Mouse (Mus musculus) heart, adult 9 months (tissue): ENCODE results near the gene Grin2a.

Experiments used
- DNase-seq, 2 experiments: peaks; one replicate each; pipeline ENCODE4 v3.0.0; 2022; ENCODE audit warnings: low spot score in 2 of 2

The Grin2a gene

GRCm38 (mm10) chr16:9994951-9995813 is at the start of gene Grin2a:
Gene Grin2a (minus strand): TSS chr16:9995560.
- DNase-seq = no peak

DNA sequence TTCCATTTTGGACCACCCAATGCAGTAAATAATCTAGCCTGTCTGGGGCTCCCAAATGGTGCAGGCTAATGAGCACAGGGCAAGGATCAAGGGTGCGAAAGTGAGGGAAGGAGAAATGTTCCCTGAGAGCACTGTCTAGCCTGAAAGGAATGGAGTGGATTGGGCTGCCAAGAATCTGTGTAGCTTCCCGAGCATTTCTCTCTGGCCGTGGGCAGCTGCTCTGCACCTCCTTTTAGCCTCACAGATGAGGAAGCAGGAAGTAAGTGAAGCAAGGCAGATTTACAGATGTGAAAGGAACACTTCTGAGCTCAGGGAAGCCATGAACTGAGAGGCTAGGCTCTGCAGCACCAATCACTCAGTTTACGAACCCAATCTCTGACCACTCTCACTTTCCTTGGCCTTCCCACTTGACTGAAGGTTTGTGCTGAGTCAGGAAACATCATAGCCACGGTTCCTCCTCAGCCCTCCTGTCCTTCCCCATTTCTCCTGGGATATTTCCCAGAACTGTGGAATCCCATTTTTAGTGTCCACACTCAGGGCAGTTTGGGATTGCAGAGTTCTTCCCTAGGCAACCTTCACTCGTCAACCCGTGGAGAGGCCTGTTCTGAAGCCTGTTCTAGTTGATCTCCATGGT is 40.3 kb upstream of the Grin2a start:
- no peak for DNase-seq

DNA sequence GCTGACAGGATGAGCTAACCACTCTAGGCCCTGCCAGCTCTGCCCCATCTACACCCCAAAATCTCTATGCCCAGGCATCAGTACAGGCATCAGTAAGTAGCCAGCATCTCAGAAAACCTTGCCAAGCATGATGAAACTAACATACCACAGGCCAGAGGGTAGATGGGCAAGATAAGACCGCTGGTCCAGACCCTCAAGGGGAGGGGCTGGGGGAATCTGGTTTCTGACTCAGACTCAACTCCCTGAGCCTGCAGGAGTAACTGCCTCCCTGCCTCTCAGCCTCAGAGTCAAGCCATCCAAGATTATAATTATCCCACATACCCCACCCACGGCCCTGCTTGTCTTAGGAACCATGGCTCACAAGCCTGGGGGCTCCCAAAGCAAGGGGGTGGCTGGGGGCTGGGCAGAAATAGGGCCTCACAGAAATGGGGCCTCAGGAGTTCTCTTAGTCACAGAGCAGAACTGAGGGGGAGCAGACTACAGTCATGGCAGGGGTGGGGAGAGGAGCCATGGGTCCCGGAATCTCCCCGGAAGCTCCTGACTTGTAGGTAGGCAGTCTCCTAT is 38.1 kb upstream of the Grin2a start:
- DNase-seq = no peak

DNA sequence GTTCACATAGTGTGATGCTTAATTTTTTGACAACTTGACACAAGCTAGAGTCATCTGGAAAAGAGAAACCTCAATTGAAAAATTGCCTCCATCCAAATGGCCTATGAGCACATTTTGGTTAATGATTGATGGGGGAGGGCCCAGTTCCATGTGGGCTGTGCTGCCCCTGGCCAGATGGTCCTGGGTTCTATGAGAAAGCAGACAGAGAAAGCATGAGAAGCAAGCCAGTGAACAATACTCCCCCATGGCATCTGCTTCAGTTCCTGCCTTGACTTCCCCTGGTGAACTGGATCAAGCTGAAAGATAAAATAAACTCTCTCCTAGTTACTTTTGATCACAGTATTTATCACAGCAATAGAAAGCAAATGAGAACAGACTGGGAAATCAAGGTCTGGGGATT is 36.5 kb upstream of the Grin2a start:
- no peak for DNase-seq

- no peak for DNase-seq
Measured at GRCm38 (mm10) chr16:10026741-10027140, 31.4 kb upstream of the Grin2a start.

DNA sequence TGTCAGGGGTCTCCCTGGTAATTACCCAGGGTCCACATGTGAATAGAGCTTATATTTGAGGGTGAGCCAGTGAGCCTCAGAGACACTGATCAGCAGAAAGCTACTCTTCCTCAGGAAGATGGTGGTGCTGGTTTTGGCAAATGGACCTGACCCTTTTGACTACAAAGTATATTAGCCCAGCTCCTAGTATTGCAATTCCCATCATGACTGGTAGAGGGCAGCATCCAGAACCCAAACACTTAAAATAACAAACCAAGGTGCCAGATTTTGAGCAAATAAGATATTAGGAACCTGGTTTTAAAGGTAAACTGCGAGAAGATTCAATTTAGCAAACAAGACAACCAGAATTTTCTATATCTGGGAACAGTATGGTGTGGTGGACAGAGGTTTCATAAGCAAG is 14.4 kb upstream of the Grin2a start:
- no peak for DNase-seq

DNA sequence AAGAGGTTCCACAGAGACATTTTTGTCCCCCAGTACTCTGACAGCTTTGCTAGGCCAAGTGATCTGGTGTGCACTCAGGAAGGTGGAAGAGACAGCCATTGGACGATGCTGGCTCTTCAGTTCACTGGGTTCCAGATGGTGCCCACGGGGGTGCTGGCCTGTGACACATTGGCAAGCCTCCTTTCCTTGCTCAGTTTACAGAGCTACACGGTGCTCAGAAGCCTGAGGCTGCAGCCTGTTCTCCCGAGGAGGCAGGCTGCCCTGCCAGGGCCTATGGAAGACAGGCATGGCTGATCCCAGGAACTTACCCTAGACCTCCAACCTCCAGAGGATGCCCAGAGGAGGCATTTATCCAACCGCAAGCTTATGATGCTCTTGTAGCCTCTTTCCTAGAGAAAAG is 10.2 kb upstream of the Grin2a start:
- no peak for DNase-seq

DNA sequence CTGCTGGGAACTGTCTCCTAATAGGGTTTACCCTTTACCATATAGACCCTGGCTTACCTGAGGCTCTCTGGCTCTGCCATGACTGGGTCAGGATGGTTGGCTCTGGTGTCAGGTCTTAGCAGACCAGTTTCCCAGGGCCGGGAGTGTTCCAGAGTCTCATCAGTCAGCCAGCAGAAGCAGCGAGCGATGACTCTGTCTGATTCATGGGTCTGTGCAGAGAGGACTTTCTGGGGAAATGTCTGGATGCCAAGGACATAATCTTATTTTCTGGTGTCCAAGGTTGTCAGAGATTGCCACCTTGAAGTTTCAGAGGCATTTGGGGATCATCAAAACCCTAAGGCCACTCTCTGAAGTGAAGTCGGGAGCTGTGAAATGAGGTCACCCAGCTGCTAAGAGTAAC is 8.7 kb upstream of the Grin2a start:
- DNase-seq = no peak

- DNase-seq = no peak
Measured at GRCm38 (mm10) chr16:10003001-10003400, 7.6 kb upstream of the Grin2a start.

DNA sequence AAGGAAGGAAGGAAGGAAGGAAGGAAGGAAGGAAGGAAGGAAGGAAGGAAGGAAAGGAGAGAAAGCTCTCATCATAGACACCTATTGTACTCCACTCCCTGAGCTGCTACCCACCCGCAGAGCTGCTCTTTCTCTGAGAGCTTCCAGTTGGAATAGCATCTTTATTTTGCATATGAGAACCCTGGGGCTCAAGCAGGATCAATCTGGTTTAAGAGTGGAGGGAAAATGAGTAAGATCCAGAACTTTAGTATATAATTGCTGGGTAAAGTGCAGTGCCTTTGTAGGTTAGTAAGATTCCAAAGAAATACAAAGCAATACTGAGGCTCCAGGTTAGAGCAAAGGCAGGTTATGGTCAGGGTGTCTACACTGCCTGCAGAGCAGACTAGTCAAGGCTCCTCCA is 6.2 kb upstream of the Grin2a start:
- no peak for DNase-seq

DNA sequence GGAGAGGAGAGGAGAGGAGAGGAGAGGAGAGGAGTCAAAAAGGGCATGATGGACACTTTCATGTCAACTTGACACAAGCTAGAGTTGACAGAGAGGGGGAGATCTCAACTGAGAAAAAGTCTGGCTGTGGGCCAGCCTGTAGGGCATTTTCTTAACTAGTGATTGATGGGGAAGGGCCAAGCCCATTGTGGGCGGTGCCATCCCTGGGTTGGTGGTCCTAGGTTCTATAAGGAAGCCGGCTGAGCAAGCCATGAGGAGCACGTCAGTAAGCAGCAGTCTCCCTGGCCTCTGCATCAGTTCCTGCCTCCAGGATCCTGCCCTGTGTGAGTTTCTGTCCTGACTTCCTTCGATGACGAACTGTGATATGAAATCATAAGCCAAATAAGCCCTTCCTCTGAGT is 4.6 kb upstream of the Grin2a start:
- no peak for DNase-seq

- DNase-seq = no peak
Measured at GRCm38 (mm10) chr16:9997931-9998330, 2.6 kb upstream of the Grin2a start.

DNA sequence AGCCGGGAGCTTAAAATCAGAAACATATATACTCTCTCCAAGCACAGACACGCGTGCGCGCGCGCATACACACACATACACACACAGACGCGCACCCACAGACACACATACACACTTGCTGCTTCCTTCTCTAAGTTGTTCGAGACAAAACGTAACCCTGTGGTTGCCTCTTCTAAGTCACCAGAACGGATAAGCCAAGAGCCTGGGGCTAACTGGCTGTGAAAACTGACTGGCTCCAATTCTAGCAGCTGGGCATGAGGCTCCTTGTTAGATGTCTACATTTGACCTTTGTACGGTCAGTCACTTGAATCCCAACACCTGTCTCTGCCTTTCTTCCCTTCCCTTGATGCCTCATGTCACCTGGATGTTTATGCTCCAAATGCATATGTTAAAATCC is 452 bp upstream of the Grin2a start:
- DNase-seq = no peak

DNA sequence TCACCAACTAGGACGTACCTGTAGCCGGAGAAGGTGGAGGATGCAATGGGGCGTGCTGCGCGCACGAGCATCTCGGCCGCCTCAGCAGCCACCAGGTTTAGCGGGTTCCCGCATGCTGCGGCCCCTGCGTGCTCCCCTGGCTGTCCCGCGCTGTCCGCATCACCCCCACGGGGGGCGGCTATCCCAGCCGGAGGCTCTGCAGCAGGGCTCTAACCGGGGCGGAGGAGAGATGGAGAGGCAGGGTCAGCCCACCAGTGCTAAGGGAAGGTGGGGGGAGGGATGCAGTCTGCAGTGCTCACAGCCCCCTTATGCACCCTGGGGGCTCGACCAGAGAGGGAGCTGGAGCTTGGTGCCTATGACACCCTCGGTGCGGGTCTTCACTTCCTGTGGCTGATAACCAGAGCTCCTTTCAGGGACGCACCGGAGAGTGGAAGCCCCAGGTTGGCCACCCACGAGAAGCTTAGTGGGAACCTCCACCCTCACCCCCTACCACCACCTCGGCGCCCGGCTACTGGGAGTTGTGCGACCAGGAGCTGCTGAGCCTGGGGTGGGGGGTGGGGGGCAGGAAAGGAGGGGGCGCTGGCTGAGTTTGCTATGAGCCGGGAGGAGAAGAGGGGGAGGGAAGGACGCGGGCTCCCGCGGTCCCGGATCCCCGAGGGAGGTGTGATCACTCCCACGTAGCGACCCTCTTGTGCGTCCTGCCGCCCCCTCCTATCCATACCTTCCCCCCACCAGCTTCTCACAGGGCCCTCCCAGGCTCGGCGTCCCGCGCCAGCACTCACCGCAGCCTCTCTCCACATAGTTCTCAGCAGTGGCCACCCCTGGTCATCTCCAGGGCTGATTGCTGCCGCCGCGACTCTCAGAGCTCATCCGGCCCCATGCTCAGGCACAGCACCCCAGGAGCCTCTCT is 1.1 kb downstream of the Grin2a start:
- no peak for DNase-seq

DNA sequence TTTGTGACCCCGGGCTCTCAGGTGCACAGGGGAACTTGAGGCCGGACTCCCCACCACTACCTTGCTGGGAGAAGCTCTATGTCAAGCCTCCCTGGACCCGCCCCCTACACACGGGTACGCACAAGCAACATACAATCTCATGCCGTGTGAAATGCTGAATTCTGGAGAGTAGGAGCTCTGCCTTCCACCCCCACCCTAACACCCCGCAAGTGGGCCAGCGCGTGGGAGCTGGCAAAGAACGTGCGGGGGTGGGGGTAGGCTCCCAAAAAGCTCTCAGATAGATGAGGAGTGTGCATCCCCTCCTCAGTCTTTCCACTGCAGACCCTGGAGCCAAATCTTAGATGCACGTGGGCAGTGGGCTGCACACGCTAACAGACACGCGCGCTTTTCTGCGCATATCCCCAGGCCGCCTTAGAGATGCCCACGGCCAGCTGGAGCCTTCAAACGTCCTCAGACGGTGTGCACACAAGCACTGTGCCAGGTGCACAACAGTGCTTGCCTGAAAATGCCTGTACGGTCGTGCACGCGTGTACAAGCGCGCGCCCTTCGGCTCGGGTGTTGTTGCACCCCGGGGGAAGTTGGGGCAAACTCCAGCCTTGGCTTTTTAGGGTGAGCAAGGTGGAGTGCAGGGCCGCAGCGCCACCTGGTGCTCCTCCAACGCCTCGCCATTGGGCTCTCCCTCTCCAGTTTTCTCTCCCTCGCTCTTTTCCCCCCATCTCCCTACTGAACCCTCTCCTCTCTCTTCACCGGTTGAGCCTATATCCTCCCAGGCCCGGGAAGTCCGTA is 1.9 kb downstream of the Grin2a start:
- no peak for DNase-seq

DNA sequence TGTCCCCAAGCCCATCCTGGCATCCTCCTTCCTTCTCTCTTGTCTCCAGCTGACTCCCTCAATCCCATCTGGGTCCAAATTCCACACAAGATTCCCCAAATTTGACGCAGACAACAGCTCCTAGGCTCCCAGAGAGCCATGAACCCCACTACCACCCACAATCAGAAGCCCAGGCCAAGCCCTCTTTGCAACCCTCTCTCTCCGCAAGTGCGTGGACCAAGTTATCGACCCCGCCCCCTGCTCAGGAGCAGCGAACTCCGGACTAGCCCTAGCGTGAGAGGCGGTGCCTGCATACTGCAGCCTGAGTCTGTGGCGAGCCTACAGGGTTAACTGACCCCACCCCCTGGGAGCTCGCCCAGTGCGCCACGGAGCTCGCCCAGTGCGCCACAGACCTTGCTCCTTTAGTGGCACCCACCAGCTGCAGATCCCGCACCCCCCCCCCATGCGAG is 2.6 kb downstream of the Grin2a start:
- DNase-seq = no peak

DNA sequence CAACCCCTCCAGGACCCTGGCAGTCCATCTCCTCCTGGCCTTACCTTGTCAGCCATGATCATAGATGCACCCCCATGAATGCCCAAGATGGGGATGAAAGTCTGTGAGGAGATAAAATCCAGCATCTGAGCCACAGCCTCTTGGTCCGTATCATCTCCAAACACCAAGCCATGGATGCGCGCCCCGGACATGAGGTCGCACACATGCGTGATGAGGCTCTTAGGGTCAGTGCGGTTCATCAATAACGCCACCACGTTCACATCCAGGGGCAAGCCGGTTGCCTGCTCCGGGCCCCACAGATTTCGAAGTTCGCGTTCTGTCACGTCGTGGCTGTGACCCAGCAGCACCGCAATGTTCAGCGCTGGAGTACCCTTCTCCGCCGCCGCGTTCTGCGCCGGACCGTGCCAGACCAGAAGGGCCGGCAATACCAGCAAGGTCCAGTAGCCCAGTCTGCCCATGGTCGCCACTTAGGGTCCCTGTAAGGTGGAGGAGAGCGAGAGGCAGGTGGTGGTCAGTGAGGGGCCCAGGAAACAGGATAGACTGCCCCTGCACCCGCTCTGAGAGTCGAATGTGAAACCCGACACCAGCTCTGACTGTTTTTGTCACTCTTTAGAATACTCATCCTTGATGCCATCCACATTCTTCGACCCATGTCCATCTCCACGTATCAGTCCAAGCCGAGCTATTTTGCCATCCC is 3.1 kb downstream of the Grin2a start:
- DNase-seq = no peak

GRCm38 (mm10) chr16:9985041-9985440 is 10.3 kb downstream of the Grin2a start:
- no peak for DNase-seq

DNA sequence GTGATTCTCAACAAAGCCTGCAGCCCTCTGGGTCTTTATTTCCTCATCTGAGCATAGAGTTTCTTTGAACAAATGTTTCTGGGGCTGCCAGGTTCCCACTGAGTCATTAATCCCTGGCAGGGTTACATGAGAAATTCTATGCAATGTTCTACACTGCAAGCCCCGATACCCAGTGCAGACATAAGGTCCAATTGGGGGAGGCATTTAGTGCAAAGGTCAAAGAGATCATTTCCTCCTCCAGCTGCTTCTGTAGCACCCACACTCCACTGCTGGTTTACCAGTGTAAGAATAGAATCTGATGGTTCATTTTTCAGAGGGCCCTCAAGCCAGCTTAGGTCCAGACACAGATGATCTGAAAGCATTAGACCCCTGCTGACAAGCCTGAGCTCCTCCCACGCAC is 14.7 kb downstream of the Grin2a start:
- no peak for DNase-seq

- DNase-seq = no peak
Measured at GRCm38 (mm10) chr16:9978173-9978572, 17.2 kb downstream of the Grin2a start.

DNA sequence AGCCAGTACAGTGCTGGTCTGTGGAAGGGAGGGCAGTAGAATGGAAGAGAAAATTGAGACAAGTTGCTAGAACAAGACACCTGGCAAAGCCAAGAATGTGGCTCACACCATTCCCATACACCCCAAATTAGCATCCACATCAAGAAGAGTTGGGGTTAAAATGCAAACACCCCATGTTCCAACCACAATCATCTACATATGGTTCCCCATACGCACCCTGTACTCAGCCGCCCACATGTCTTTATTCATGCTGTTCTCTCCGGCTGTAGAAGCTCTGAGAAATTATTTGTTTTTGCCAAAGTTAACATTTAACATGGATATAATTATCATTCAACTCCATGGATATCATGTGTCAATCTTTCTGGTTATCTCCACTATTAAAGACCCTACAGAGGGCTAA is 22.7 kb downstream of the Grin2a start:
- no peak for DNase-seq
